Mouse (Mus musculus): ENCODE results near the gene Svs2. TPM values are rescaled to one million over a fixed set of nuclear protein-coding genes. Genes with fewer than 3 reads are reported as not detected.
"Not testable (repeated sequence)": the region's sequence is repeated elsewhere in the genome, so short reads cannot be mapped to it uniquely, and the experiment has no call there.

Gene Svs2
- polyA plus RNA-seq (2015; fragmentation: Nextera tagmentation; extraction: Ambion mirVana) = not detected in 2 replicates

DNA sequence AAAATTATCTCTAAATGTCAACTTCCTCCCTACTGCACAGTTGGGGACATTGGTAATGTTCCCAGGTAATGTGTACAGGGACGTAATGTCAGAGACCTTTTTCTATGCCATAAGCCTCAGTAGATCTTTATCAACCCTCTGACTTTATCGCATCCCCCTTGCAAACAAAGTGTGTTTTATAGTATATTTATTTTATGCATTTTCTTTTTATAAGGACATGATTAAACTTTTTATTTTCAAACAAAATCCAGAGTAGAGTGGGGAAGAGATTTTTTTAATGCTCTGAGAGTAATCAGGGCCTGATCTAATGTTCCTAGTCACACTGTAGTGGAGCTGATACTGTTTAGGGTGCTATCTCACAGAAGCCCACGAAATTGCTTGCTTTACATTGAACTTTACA is at the start of gene Svs2:
Svs2 (minus strand) TSS at position 101 of the 400 bp plus-strand sequence.
- no peak for ATAC-seq (replicated peaks)
- 89% methylated on average over 3 of the region's 3 CpGs for WGBS
- Histone ChIP-seq H3K27me3 (no peaks in the 10 kb centered on the region), H3K4me1 (no peaks in the 10 kb centered on the region), H3K27ac (replicated peaks) (no peak within 1 kb of the TSS), H3K4me2 (replicated peaks) (no peak within 1 kb of the TSS), H3K9ac (replicated peaks) (no peak within 1 kb of the TSS), H3K9me3 (no peaks in the 10 kb centered on the region), H3K36me3 (no peaks in the 10 kb centered on the region), H3K4me3 (no peak within 1 kb of the TSS)

DNA sequence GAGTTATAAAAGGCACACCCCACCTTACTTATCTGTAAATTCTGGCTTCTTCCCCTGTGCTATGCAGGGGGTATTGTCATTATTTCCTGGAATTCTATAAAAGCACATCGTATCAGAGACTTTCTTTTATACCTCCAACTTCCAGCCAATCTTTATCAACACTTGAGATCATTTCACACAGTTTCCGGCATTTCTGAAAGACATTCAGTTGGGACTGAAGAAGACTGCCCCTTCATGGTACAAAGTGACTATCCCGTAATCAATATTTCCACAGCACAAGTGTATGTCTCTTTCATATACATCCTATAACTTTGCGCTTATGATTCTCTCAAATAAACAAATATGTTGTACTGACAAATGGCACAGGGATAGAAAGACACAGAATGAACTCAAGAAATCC is 40.1 kb upstream of the Svs2 start, which contains the start of gene Svs4:
Svs4 (minus strand) TSS at position 101 of the 400 bp plus-strand sequence.
- Histone ChIP-seq H3K9me3 (no peaks in the 10 kb centered on the region), H3K27ac (replicated peaks) (no peak within 1 kb of the TSS), H3K4me1 (no peaks in the 10 kb centered on the region), H3K4me2 (replicated peaks) (no peak within 1 kb of the TSS), H3K9ac (replicated peaks) (no peak within 1 kb of the TSS), H3K4me3 (no peak within 1 kb of the TSS), H3K27me3 (no peaks in the 10 kb centered on the region), H3K36me3 (no peaks in the 10 kb centered on the region)
- ATAC-seq (replicated peaks) = no peak
- 96% methylated on average over 4 of the region's 4 CpGs for WGBS

DNA sequence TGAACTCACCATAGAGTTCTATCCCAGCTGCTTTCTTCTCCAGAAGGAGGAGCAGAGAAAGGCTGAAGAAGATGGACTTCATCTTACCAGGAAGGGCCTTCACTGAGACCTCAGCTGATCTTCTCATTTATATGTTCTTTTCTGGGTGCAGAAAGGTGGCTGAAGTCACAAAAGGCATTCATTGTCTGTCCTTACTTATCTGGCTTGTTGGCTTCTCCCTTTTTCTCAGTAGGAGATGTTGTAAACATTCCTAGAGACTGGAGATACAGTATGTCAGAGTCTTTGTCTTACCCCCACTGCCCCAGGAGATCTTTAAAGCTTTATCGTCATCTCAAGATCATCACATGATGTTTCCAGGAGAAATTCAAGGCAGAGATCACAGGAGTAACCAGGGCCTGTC is 18.3 kb upstream of the Svs2 start, which contains the start of gene Svs3b:
Svs3b (minus strand) TSS at position 101 of the 400 bp plus-strand sequence.
- H3K4me2 ChIP-seq (replicated peaks); H3K27ac ChIP-seq (replicated peaks); H3K36me3 ChIP-seq; ATAC-seq (replicated peaks); H3K9me3 ChIP-seq; H3K4me1 ChIP-seq; H3K4me3 ChIP-seq; H3K9ac ChIP-seq (replicated peaks); H3K27me3 ChIP-seq: not testable (repeated sequence)
- WGBS = 88% methylated on average over 1 of the region's 1 CpGs

DNA sequence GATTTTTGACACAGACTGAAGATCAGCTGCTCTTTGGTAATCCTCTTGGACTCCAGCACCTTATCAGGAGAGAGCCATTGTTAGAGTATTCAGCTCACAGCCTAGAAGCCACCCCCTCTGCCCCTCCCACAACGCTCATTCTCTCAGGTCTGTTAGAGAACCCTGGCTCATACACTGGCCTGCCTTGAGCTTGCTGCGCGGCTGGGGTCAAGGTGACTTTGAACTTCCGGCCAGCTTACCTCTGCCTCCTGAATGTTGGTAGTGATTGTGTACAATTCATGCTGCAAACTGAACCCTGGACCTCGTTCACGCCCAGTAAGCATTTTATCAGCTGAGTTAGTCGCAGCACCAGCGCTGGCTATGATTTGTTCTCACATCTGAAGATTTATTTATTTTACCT is 5.6 kb downstream of the Svs2 start:
- Histone ChIP-seq H3K27ac (replicated peaks) (no peak overlapping the region), H3K36me3 (no peaks in the 10 kb centered on the region), H3K9ac (replicated peaks) (no peak overlapping the region), H3K9me3 (no peaks in the 10 kb centered on the region), H3K4me2 (replicated peaks) (no peak overlapping the region), H3K4me3 (no peak overlapping the region), H3K27me3 (no peaks in the 10 kb centered on the region), H3K4me1 (no peaks in the 10 kb centered on the region)
- 92% methylated on average over 8 of the region's 8 CpGs for WGBS
- no peak for ATAC-seq (replicated peaks)

DNA sequence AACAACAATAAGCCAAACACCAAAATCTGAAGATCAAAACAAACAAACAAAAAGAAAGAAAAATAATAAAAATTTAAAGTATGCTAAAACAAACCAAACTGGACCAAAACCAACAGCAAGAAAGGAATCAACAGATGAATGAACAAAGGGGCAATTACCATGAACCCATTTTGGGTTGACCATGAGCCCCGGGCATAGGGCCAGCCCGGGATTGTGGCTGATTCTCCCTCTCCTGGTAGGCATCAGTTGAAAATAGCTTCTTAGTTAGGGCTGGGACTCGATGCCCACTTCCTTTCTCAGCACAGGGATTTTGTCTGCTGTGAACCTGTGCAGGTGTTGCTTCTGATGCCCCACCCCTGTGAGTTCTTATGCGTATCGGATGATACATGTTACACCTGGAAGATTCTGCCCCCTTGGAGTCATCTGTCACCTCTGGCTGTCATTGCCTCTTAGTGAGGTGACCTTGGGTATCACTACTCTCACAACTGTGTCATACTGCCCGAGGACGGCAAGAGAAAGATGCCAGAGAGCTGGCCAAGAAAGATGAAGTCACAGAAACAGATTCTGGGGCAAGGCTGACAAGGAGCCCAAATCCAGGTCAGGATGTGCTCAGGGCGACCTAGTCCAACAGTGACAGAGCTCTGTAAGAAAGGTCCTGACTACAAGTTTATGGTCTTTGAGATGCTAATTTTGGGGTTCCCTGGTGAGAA is 9.8 kb downstream of the Svs2 start:
- no peak for ATAC-seq (replicated peaks)
- Histone ChIP-seq H3K27ac (replicated peaks) (no peak overlapping the region), H3K27me3 (no peaks in the 10 kb centered on the region), H3K4me3 (no peak overlapping the region), H3K9ac (replicated peaks) (no peak overlapping the region), H3K36me3 (no peaks in the 10 kb centered on the region), H3K4me2 (replicated peaks) (no peak overlapping the region), H3K9me3 (no peaks in the 10 kb centered on the region), H3K4me1 (no peaks in the 10 kb centered on the region)
- 88% methylated on average over 8 of the region's 8 CpGs for WGBS

DNA sequence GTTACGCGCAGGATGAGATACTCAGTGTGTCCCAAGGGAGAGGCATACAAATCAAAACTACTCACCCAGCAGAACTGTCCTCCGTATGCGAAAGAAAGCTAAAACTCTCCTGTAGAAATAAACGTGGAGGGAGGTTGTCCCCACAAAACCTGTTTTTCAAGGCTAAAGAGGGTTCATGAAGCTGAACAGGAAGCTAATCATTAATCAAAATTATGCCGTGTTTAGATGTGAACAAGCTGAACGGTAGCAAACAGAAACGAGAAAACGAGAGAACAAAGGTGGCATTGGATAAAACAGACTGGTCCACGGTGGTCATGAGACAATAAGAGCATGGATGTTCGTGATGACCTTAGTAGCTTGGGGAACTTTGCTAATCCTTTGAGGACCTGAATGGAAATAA is 16.7 kb downstream of the Svs2 start, which contains the start of gene Wfdc15b:
Wfdc15b (minus strand) TSS at position 139 of the 400 bp plus-strand sequence.
- 86% methylated on average over 11 of the region's 11 CpGs for WGBS
- H3K27ac ChIP-seq (replicated peaks) = no peak within 1 kb of the TSS
- H3K9ac ChIP-seq (replicated peaks) = no peak within 1 kb of the TSS
- no peak within 1 kb of the TSS for H3K4me2 ChIP-seq (replicated peaks)
- H3K9me3 ChIP-seq = no peaks in the 10 kb centered on the region
- no peak within 1 kb of the TSS for H3K4me3 ChIP-seq
- no peak for ATAC-seq (replicated peaks)
- H3K36me3 ChIP-seq = no peaks in the 10 kb centered on the region
- no peaks in the 10 kb centered on the region for H3K27me3 ChIP-seq
- H3K4me1 ChIP-seq = no peaks in the 10 kb centered on the region

DNA sequence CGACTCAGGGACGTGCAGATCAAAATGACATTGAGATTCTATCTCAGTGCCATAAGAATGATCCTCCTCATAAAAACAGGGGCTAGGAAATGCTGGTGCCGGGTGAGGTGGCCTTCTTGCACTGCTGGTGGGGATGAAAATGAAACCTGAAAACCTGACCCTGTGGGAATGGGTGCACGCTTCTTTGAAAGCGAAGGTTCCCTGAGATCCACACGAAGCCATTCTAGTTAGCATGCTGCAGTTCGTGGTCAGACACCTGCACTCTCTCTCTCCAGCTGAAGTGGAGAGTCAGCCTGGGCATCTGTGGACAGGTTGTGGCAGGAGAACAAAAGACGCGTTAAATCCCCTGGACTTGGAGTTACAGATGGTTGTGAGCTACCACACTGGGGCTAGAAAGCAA is 19.0 kb downstream of the Svs2 start:
- H3K36me3 ChIP-seq = no peaks in the 10 kb centered on the region
- WGBS = 89% methylated on average over 9 of the region's 9 CpGs
- no peaks in the 10 kb centered on the region for H3K9me3 ChIP-seq
- no peak overlapping the region for H3K9ac ChIP-seq (replicated peaks)
- H3K4me2 ChIP-seq (replicated peaks) = no peak overlapping the region
- no peaks in the 10 kb centered on the region for H3K4me1 ChIP-seq
- H3K27ac ChIP-seq (replicated peaks) = no peak overlapping the region
- no peaks in the 10 kb centered on the region for H3K27me3 ChIP-seq
- ATAC-seq (replicated peaks) = no peak
- no peak overlapping the region for H3K4me3 ChIP-seq

DNA sequence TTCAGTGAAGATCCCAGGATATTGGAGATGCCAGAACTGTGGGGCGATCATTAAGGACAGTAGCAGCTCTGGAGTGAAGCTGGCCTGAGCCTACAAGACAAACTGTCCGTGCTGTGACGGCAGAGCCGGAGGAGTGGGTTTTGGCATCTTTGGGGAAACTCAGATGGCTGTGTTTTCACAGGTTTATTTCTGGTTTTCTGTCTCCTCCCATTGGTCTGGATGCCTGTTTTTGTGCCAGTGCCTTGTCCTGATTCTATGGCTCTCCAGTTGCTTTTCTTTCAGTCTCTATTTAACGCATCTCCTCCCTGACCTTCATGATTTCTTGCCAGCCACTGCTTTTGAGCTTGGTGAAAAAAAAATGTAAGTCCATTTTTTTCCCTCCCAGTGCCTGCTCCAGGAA is 25.6 kb downstream of the Svs2 start:
- H3K4me2 ChIP-seq (replicated peaks) = no peak overlapping the region
- ATAC-seq (replicated peaks) = no peak
- 85% methylated on average over 5 of the region's 5 CpGs for WGBS
- H3K4me3 ChIP-seq = no peak overlapping the region
- no peak overlapping the region for H3K9ac ChIP-seq (replicated peaks)
- H3K27ac ChIP-seq (replicated peaks) = no peak overlapping the region
- no peaks in the 10 kb centered on the region for H3K36me3 ChIP-seq
- no peaks in the 10 kb centered on the region for H3K4me1 ChIP-seq
- H3K27me3 ChIP-seq = no peaks in the 10 kb centered on the region
- no peaks in the 10 kb centered on the region for H3K9me3 ChIP-seq

DNA sequence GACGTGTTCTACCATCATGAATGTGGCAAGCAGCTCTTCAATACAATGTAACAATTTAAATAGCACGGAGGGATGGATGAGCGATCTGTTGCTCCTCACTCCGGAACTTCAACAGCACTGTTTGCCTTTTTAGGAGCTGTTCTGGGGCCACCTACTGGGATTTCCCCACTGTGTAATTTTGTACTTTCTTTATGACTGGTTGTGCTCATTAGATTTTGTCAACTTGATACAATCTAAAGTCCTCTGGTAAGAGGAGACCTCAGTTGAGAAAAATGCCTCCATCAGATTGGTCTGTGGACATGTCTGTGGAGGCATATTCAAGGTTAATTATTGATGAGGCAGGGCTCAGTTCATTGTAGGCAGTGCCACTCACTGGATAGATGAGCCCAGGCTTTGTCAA is 27.4 kb downstream of the Svs2 start:
- no peaks in the 10 kb centered on the region for H3K4me1 ChIP-seq
- H3K9ac ChIP-seq (replicated peaks) = no peak overlapping the region
- 87% methylated on average over 4 of the region's 4 CpGs for WGBS
- no peak overlapping the region for H3K4me3 ChIP-seq
- no peaks in the 10 kb centered on the region for H3K36me3 ChIP-seq
- no peaks in the 10 kb centered on the region for H3K9me3 ChIP-seq
- H3K27ac ChIP-seq (replicated peaks) = no peak overlapping the region
- no peak overlapping the region for H3K4me2 ChIP-seq (replicated peaks)
- no peaks in the 10 kb centered on the region for H3K27me3 ChIP-seq
- ATAC-seq (replicated peaks) = no peak

DNA sequence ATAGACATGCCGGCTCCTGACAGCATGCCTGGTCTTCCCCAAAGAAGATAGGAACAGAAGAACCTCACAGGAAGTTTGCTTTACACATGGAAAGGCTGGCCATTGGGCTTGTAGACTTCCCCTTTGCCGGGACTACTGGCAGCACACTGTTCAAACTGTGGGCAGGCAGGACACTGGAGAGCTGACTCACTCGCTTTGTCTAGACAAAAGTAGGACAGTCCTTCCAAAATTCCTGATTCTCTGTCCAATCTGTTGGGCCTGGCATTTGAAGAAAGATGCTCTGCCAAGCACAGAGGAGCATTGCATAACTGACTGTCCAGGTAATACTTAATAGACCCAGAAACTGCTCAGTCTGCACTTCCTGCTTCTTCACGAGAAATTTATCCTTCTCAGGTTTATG is 31.6 kb downstream of the Svs2 start:
- no peaks in the 10 kb centered on the region for H3K36me3 ChIP-seq
- H3K27me3 ChIP-seq = no peaks in the 10 kb centered on the region
- no peaks in the 10 kb centered on the region for H3K4me1 ChIP-seq
- no peak for ATAC-seq (replicated peaks)
- no peak overlapping the region for H3K9ac ChIP-seq (replicated peaks)
- no peak overlapping the region for H3K4me2 ChIP-seq (replicated peaks)
- H3K9me3 ChIP-seq = no peaks in the 10 kb centered on the region
- WGBS = 76% methylated on average over 4 of the region's 4 CpGs
- no peak overlapping the region for H3K4me3 ChIP-seq
- no peak overlapping the region for H3K27ac ChIP-seq (replicated peaks)

DNA sequence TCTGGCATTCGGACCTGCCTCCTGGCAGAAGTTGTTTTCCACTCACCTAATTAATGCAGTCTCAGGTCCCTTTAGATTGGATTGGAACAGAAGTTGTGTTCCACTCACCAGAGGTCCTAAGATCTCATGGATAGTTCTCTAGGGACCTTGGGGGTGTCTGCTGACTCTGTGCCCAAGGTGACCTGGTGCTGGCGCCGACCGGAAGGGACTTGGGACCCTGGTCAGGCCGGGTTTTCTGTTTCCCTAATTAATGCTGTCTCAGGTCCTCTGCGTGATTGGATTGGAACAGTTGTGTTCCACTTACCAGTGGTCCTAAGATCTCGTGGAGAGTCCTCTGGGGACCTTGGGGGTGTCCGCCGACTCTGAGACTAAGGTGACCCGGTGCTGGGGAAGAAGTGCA is 32.3 kb downstream of the Svs2 start:
- not testable (repeated sequence) for H3K36me3 ChIP-seq; H3K27ac ChIP-seq (replicated peaks); H3K4me2 ChIP-seq (replicated peaks); H3K27me3 ChIP-seq; ATAC-seq (replicated peaks); H3K4me3 ChIP-seq; H3K4me1 ChIP-seq; H3K9me3 ChIP-seq; H3K9ac ChIP-seq (replicated peaks)
- WGBS = 88% methylated on average over 10 of the region's 10 CpGs

DNA sequence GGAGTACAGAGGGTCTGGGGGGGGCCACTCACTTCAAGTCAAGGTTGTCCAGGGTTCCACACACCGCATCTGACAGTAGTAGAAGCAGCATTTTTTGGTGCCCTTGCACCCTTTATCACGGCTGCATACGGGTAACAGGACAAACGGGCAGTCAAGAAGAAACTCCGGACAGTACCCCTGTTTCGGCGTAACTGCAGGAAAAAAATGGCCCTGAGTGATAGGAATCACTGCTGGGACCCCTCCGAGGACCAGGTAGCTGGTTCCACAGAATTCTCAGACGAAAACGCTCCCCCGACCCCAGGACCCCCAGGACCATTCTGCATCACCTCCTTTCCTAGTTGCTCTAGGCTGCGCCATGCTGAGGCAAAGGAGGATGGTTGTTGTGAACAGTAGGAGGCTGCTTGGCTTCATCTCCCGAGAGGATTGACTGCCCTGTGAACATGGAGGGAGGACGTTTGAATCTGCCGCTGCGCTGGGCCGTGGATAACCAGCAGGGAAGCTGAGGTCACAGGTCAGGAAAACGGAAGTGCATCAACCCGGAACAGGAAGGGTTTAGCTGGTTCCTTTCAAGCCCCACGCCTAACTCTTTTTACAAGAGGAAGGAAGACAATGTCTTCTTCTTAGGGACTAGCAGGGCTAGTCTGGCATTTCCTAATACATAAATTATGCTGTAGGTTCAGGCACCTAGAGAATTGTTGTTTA is 38.5 kb downstream of the Svs2 start, which contains the start of gene Wfdc15a:
Wfdc15a (minus strand) TSS at position 505 of the 702 bp plus-strand sequence.
- 86% methylated on average over 20 of the region's 20 CpGs for WGBS
- H3K36me3 ChIP-seq = no peaks in the 10 kb centered on the region

More for the DNA sequence above, 38.5 kb downstream of the Svs2 start, which contains the start of gene Wfdc15a:
- Histone ChIP-seq H3K9ac (replicated peaks) (no peak within 1 kb of the TSS), H3K27ac (replicated peaks) (no peak within 1 kb of the TSS), H3K4me3 (no peak within 1 kb of the TSS), H3K27me3 (no peaks in the 10 kb centered on the region), H3K4me2 (replicated peaks) (no peak within 1 kb of the TSS), H3K9me3 (no peaks in the 10 kb centered on the region), H3K4me1 (no peaks in the 10 kb centered on the region)
- no peak for ATAC-seq (replicated peaks)
